Mouse (Mus musculus) embryonic facial prominence, embryonic 11.5 days (tissue): ENCODE data around the gene Pitpnc1. TPM values are rescaled to one million over a fixed set of nuclear protein-coding genes. Genes with fewer than 3 reads are reported as not detected.

Experiments used
- ATAC-seq: fragments of 200-750 bp; cut with Nextera tagmentation; replicated peaks from 2 replicates; pipeline ENCODE4 v1.8.0; 2017; ENCODE audit warnings: low read depth; ENCODE audit not compliant: insufficient number of reproducible peaks, low FRiP score, low TSS enrichment
- DNase-seq: peaks from one replicate; pipeline ENCODE4 v3.0.0-alpha.2; 2015; ENCODE audit warnings: low spot score
- H3K27ac ChIP-seq: fragments of 300-500 bp; sonication (generic); replicated peaks from 2 replicates; pipeline ENCODE4 v1.5.1; 2014; ENCODE audit warnings: mild to moderate bottlenecking, low read depth, low read length, control low read depth
- H3K27me3 ChIP-seq: fragments of 300-500 bp; sonication (generic); 2 replicates; pipeline ENCODE4 v1.6.1; 2014; ENCODE audit warnings: mild to moderate bottlenecking, low read length, moderate library complexity, mixed read lengths; ENCODE audit not compliant: control insufficient read depth, insufficient read depth
- H3K36me3 ChIP-seq: fragments of 300-500 bp; sonication (generic); replicated peaks from 2 replicates; pipeline ENCODE4 v1.6.1; 2014; ENCODE audit warnings: low read depth, mild to moderate bottlenecking, low read length, moderate library complexity, mixed read lengths; ENCODE audit not compliant: control insufficient read depth, insufficient read depth
- H3K4me1 ChIP-seq: fragments of 300-500 bp; sonication (generic); 2 replicates; pipeline ENCODE4 v1.6.1; 2014; ENCODE audit warnings: low read length, mixed read lengths; ENCODE audit not compliant: control insufficient read depth, insufficient read depth
- H3K4me2 ChIP-seq: fragments of 300-500 bp; sonication (generic); 2 replicates; pipeline ENCODE4 v1.6.1; 2014; ENCODE audit warnings: low read depth, mild to moderate bottlenecking, control low read depth, low read length, moderate library complexity
- H3K4me3 ChIP-seq: fragments of 300-500 bp; sonication (generic); 2 replicates; pipeline ENCODE4 v1.5.1; 2014; ENCODE audit warnings: low read depth, low read length, control low read depth
- H3K9ac ChIP-seq: fragments of 300-500 bp; sonication (generic); replicated peaks from 2 replicates; pipeline ENCODE4 v1.6.1; 2014; ENCODE audit warnings: mild to moderate bottlenecking, control low read depth, low read length
- H3K9me3 ChIP-seq: fragments of 300-500 bp; sonication (generic); replicated peaks from 2 replicates; pipeline ENCODE4 v1.6.1; 2016; ENCODE audit warnings: mild to moderate bottlenecking, low read length, inconsistent platforms, mixed read lengths; ENCODE audit not compliant: control insufficient read depth
- WGBS: fragments of 180-500 bp; shearing (Covaris S2); extraction: QIAGEN DNeasy Blood & Tissue Kit; methylation state at CpG from one replicate; pipeline ENCODE4 v1.1.7; 2014; 5-methylcytosine and 5-hydroxymethylcytosine counted together
- polyA plus RNA-seq: library from polyadenylated mRNA; unstranded; fragments of >200 nt; fragmentation: Nextera tagmentation; extraction: Ambion mirVana; gene quantifications from 2 replicates; pipeline ENCODE4 v1.2.1, GENCODE M21; 2014

The Pitpnc1 gene
- polyA plus RNA-seq, 1 experiment from 2014 or later, result 45.1 TPM

GRCm38 (mm10) chr11:107296176-107296575 is 174.3 kb downstream of the Pitpnc1 start:
- Histone ChIP-seq H3K9ac (no peak overlapping the region), H3K27me3 (no peaks in the 10 kb centered on the region), H3K36me3 (no peaks in the 10 kb centered on the region; the same call in 1 of the 2 replicates), H3K4me1 (no peaks in the 10 kb centered on the region), H3K4me3 (no peak overlapping the region), H3K4me2 (no peak overlapping the region), H3K9me3 (no peaks in the 10 kb centered on the region), H3K27ac (no peak overlapping the region)
- DNase-seq (no peak), ATAC-seq (no peak)
- 98% methylated on average over 4 of the region's 4 CpGs for WGBS

DNA sequence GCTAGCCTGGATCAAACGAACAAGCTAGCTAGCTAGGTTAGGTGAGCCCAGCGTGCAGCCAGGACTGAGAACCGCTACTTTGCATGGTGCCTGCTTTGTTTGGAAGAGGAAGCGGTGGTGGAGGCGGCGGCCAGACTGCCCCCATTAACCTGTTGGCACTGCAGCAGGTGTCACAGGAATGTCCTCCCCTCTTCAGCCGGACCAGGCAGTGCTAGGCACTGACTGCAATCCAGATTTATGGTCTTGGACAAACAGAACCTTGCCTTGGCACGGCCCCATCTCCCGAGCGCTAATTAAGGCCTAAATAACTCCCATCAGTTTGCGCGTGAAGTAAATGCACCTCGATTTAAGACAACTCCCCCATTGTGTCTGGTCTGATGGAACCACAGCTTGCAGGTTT is 178.5 kb downstream of the Pitpnc1 start:
- H3K4me3 ChIP-seq, result no peak overlapping the region
- H3K4me1 ChIP-seq, result no peaks in the 10 kb centered on the region
- H3K9ac ChIP-seq, result no peak overlapping the region
- H3K9me3 ChIP-seq, result no peaks in the 10 kb centered on the region
- H3K36me3 ChIP-seq, result no peaks in the 10 kb centered on the region
- WGBS, result 88% methylated on average over 13 of the region's 13 CpGs
- ATAC-seq, result no peak
- H3K27me3 ChIP-seq, result no peaks in the 10 kb centered on the region
- H3K4me2 ChIP-seq, result no peak overlapping the region
- H3K27ac ChIP-seq, result no peak overlapping the region
- no peak for DNase-seq

- 97% methylated on average over 2 of the region's 2 CpGs for whole genome bisulfite sequencing
- no peaks in the 10 kb centered on the region for H3K9me3 ChIP-seq
- no peak overlapping the region for H3K9ac ChIP-seq
- no peaks in the 10 kb centered on the region for H3K27me3 ChIP-seq
- DNase-seq (no peak), ATAC-seq (no peak)
- H3K4me2 ChIP-seq, result no peak overlapping the region
- no peak overlapping the region for H3K4me3 ChIP-seq
- H3K27ac ChIP-seq, result no peak overlapping the region
- H3K4me1 ChIP-seq, result no peaks in the 10 kb centered on the region
- no peaks in the 10 kb centered on the region; the same call in 1 of the 2 replicates for H3K36me3 ChIP-seq
Measured at GRCm38 (mm10) chr11:107288186-107288563, 182.3 kb downstream of the Pitpnc1 start.

- Histone ChIP-seq H3K4me3 (no peak overlapping the region), H3K4me1 (no peaks in the 10 kb centered on the region), H3K27me3 (no peaks in the 10 kb centered on the region), H3K36me3 (no peaks in the 10 kb centered on the region; the same call in 1 of the 2 replicates), H3K9ac (no peak overlapping the region), H3K9me3 (no peaks in the 10 kb centered on the region), H3K27ac (no peak overlapping the region), H3K4me2 (no peak overlapping the region)
- DNase-seq (no peak), ATAC-seq (no peak)
- 90% methylated on average over 11 of the region's 11 CpGs for WGBS
Measured at GRCm38 (mm10) chr11:107287215-107288185, 183.0 kb downstream of the Pitpnc1 start.

GRCm38 (mm10) chr11:107285731-107286130 is 184.8 kb downstream of the Pitpnc1 start:
- Histone ChIP-seq H3K9me3 (no peaks in the 10 kb centered on the region), H3K4me3 (no peak overlapping the region), H3K4me2 (no peak overlapping the region), H3K9ac (no peak overlapping the region), H3K4me1 (no peaks in the 10 kb centered on the region), H3K27ac (no peak overlapping the region), H3K27me3 (no peaks in the 10 kb centered on the region), H3K36me3 (no peaks in the 10 kb centered on the region; the same call in 1 of the 2 replicates)
- ATAC-seq, result no peak
- DNase-seq, result no peak
- WGBS, result 75% methylated on average over 7 of the region's 7 CpGs

GRCm38 (mm10) chr11:107283632-107284031 is 186.9 kb downstream of the Pitpnc1 start:
- Histone ChIP-seq H3K36me3 (no peaks in the 10 kb centered on the region; the same call in 1 of the 2 replicates), H3K4me1 (peaks cover 3% of the 10 kb centered on the region), H3K9me3 (no peaks in the 10 kb centered on the region), H3K9ac (no peak overlapping the region), H3K4me3 (no peak overlapping the region), H3K27me3 (no peaks in the 10 kb centered on the region), H3K27ac (no peak overlapping the region), H3K4me2 (no peak overlapping the region)
- no peak for DNase-seq
- 96% methylated on average over 3 of the region's 3 CpGs for WGBS
- no peak for ATAC-seq

GRCm38 (mm10) chr11:107282481-107282880 is 188.0 kb downstream of the Pitpnc1 start:
- no peaks in the 10 kb centered on the region; the same call in 1 of the 2 replicates for H3K36me3 ChIP-seq
- H3K27ac ChIP-seq, result no peak overlapping the region
- no peaks in the 10 kb centered on the region for H3K27me3 ChIP-seq
- no peaks in the 10 kb centered on the region for H3K9me3 ChIP-seq
- DNase-seq, result no peak
- ATAC-seq, result no peak
- H3K4me1 ChIP-seq, result peaks cover 3% of the 10 kb centered on the region
- H3K4me2 ChIP-seq, result no peak overlapping the region
- H3K4me3 ChIP-seq, result no peak overlapping the region
- WGBS, result 91% methylated on average over 7 of the region's 7 CpGs
- H3K9ac ChIP-seq, result no peak overlapping the region

GRCm38 (mm10) chr11:107279258-107279657 is 191.2 kb downstream of the Pitpnc1 start:
- 11% methylated on average over 8 of the region's 8 CpGs for WGBS
- peak; percentile 55 for DNase-seq
- no peak overlapping the region for H3K9ac ChIP-seq
- H3K27ac ChIP-seq, result peak overlapping the region; percentile 28; the same call in 1 of the 2 replicates
- H3K4me3 ChIP-seq, result no peak overlapping the region
- no peaks in the 10 kb centered on the region for H3K27me3 ChIP-seq
- no peak overlapping the region for H3K4me2 ChIP-seq
- no peaks in the 10 kb centered on the region; the same call in 1 of the 2 replicates for H3K36me3 ChIP-seq
- peaks cover 3% of the 10 kb centered on the region for H3K4me1 ChIP-seq
- no peaks in the 10 kb centered on the region for H3K9me3 ChIP-seq
- ATAC-seq, result no peak
